Mouse (Mus musculus) heart, adult 9 months (tissue): ENCODE results near the gene Cog4.
"Not testable (repeated sequence)": the region's sequence is repeated elsewhere in the genome, so short reads cannot be mapped to it uniquely, and the experiment has no call there.

Source experiments
- DNase-seq, 2 experiments: peaks; one replicate each; pipeline ENCODE4 v3.0.0; 2022; ENCODE audit warnings: low spot score in 2 of 2

Gene Cog4

GRCm38 (mm10) chr8:110828511-110828910, 17.9 kb upstream of the Cog4 start:
- no peak for DNase-seq

GRCm38 (mm10) chr8:110831956-110832355, 14.4 kb upstream of the Cog4 start:
- DNase-seq, result no peak

GRCm38 (mm10) chr8:110842012-110842574, 4.3 kb upstream of the Cog4 start:
- DNase-seq, result no peak

DNA sequence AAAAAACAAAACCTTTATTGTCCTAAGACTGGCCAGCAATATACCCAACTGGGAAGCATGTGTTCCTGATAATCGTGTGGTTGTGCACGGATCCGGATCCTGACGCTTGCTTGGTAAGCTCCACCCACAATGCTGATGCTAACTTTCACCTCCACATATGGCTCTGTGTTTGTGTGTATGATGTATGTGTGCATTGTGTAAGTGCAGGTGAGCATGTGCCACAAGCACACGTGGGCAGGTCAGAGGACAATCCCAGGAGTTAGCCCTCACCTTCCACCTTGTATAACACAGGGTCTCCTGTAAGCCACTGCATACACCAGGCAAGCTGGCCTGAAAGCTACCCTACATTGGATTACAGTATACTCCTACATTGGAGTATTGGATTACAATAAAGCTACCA, 3.2 kb upstream of the Cog4 start:
- no peak for DNase-seq

DNA sequence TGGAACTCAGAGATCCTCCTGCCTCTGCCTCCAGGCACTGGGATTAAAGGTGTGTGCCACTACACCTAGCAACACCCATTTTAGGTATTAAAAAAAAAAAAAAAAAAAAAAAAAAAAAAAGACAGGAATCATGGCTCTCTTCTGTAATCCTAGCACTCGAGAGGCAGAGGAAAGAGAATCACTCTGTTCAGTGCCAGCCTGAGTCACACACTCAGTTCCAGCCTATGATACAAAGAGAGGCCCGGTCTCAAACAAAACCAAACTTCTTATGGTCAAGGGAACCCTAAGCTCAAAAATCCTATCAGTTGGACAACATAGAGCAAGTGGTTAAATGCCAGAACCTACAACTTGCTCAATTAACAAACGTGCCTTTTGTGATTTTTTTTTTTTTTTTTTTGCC, 1.5 kb upstream of the Cog4 start:
- DNase-seq, result no peak

DNA sequence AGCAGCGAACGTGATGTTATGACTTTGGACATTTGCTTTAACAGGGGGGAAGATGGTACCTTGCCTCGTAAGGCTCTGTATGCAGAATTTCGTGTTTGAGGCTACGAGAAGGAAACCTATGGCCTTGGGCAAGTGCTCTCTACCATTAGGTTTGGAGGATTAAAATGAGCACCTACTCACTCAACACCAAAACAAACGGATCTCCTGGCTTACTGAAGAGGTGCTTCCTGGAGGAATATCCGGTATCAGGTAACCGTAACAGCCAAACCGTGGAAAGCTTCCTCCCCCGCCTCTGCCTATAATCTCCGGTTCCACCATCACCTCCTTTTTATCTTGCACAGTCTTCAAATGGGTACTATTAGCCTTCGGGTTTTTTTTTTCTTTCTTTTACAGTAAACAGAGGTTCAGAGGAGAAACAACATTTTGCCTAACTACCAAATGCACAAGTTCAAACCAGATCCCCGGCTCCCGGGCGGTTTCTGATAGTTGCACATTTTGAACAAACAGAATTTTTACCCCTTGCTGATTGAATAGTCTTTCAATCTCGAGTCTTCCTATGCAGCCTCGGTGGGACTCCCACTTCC, 487 bp upstream of the Cog4 start:
- no peak for DNase-seq

- DNase-seq, result no peak
Measured at GRCm38 (mm10) chr8:110847171-110847549, 760 bp downstream of the Cog4 start.

DNA sequence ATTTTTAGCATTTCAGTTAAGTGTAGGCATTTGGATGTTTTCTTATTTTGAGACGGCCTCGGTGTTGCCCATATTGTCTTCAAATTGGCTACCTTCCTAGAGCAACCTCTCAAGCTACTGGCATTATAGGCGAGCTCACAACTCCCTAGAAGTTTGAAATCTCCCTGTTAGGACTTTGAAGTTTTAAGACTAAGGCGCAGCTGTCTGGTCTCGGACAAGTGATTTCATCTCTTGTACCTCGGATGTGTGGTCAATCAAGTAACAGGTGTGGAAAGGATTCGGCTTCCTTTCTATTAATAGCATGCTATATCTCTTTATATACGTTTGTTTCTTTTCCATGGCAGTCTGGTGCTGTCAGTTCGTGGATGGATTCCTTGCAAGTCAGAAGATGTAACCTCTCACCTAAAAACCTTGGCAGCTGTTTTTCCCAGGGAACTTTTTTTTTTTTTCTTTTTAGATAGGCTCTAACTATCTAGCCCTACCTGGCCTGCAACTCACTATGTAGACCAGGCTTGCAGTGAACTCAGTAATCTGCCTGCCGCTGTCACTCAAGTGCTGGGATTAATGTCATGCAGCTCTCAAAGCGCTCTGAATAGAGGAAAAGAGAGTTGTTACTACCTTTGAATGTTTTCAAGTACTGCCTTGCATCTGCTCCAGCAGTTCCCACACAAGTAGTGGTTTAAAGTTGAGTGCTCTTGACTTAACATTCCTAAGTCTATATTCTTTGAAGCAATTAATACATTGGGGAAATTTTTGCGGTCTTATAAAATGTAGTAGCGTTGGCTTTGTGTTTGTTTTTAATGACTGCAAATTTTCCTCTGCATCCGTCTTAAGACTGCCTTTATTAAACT, 1.5 kb downstream of the Cog4 start:
- DNase-seq, result no peak

DNA sequence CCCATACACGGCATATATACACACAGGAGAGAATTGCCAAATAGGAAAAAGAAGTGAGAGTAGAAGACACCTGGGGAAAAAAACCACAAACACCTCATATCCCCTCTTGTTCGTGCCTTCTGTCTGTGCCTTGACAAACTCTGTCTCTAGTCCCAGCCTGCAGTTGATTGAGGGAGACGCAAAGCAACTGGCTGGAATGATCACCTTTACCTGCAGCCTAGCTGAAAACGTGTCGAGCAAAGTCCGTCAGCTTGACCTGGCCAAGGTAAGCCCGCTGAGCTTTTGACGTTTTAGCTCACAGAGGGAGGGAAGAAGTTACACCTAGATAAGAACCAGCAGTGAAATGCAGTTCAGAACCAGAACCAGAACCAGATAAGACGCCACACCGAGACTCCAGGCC, 4.8 kb downstream of the Cog4 start:
- DNase-seq, result no peak

GRCm38 (mm10) chr8:110856073-110856472, 9.7 kb downstream of the Cog4 start:
- not testable (repeated sequence) for DNase-seq

- no peak for DNase-seq
Measured at GRCm38 (mm10) chr8:110856760-110857461, 10.5 kb downstream of the Cog4 start.

DNA sequence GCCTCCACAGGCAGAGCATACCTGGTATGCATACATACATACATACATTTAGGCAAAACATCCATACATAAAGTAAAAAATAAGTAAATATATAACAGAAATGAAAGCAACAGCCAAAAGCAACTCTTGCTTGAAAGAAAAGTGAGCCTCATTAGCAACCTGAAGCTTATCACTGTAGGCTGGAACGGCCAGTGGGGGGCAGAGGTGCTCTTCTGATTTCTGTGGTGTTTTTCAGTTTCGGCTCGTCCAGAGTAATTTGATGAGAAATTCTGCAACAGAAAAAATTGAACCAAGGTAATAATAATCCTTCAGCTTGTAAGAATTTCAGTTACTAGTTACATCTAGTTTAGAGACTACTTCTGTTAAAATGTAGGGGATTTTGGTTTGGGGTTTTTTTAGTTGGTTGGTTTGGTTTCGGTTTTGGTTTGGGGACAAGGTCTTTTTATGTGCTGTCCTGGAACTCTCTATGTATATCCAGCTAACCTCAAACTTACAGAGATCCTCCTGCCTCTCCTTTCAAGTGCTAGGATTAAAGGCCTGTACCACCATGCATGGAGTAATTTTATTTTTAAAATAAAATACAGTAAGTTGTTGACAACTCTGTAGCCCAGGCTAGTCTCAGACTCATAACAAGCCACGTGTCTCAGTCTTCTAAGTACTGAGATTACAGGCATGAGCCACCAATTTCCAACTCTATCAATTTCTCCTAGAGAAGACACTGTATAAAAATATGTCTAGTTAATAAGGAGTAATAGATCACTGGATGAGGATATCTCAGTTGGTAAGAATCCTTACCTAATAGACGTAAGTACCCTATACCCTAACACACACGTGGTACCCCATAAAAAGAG, 13.5 kb downstream of the Cog4 start:
- no peak for DNase-seq

DNA sequence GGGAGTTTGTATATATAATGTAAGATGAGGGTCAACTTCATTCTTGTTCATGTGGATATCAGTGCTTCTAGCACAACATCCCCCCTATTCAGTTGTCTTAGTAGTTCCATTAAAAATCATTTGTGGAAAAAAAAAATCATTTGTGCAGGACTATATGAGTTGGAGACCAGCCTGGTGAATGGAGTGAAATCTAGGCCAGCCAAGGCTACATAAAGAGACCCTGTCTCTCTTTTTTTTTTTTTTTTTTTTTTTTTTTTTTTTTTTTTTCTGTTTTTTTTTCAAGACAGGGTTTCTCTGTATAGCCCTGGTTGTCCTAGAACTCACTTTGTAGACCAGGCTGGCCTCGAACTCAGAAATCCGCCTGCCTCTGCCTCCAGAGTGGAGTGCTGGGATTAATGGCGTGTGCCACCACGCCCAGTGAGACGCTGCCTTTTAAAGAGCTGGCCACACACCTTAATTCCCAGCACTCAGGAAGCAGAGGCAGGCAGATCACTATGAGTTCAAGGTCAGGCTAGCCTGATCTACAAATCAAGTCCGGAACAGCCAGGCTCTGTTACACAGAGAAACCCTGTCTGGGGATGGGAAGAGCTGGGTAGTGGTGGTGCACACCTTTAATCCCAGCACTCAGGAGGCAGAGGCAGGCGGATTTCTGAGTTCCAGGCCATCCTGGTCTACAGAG, 15.1 kb downstream of the Cog4 start:
- not testable (repeated sequence) for DNase-seq

- no peak for DNase-seq
Measured at GRCm38 (mm10) chr8:110870501-110870900, 24.1 kb downstream of the Cog4 start.

- no peak for DNase-seq
Measured at GRCm38 (mm10) chr8:110877862-110878261, 31.5 kb downstream of the Cog4 start.

- no peak for DNase-seq
Measured at GRCm38 (mm10) chr8:110881741-110882310, 35.4 kb downstream of the Cog4 start.

DNA sequence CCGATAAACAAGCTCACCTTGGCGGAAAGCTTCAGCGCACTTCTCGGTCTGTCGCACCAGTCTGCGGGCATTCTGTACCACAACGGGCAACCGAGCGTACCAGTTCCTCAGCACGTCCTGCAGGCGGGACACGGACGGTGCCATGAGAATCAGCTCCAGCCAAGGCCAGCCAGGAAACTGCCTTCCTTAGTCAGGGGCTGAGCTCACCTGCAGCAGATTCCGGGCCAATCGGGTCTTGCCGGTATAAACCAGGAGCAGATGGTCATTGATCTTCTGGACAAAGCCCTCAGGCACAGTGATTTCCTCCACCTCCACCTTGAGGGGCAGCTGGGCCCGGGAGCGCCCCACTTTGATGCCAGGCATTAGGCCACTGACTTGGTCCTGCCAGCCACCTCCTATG, 37.4 kb downstream of the Cog4 start:
- DNase-seq, result no peak

DNA sequence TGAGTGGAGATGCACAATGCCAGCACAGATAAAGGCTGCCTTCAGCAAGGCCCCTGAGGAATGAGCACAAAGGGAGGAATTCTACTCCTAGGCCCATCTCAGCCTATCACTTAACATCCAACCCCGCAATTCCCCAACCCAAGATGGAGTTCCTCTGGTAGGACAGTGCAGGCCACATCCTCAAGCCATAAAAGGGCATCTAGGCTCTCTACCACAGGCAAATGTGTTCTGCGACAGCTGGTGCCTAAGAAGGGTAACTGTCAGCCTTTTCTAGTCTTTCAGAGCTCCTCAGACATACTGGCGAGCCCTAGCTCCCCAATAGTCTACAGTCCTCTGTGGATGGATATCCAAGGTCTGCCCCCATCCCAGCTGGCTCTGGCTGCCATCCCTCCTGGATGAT, 40.2 kb downstream of the Cog4 start:
- no peak for DNase-seq

GRCm38 (mm10) chr8:110887551-110887950, 41.2 kb downstream of the Cog4 start:
- DNase-seq, result no peak

DNA sequence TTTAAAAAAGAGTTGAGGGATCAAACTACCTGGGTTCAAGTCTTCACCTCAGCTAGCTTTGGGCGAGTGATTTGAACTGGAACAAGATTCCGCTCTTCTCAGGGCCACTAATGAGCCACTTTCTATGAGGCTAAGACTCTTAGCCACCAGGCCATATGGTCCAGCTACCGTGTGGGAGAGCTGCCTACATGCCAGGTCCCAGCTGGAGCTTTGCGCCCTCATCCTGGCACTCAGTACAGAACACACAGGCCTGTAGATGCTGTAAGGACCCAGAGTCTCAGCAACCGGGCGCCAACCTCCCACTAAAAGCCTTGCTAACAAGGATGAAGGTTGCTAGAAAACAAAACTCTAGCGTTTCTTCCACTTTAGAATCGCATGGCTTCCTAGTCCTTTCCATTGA, 42.0 kb downstream of the Cog4 start:
- DNase-seq, result no peak

DNA sequence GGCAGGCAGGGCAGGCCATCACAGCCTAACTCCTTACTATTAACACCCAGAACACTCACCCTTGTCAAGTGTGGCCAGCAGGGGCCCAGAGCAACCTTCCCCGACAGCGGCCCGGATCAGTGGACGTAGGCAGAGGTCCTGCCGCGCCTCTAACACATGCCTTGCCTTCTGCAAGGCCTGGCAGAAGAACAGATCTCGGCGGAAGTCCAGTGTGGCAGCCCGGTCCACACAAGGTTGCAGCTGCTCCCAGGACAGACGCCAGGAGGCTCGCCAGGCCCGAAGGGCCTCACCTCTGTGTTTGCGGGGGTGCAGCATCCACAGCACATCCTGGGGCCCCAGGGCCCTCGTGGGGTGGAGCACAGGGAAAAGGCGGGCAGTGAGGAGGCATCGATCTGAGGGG, 42.5 kb downstream of the Cog4 start:
- no peak for DNase-seq
